Mouse (Mus musculus) embryonic fibroblast, embryonic 13.5 days (primary cell): ENCODE data around the gene Epb41l2. TPM values are rescaled to one million over a fixed set of nuclear protein-coding genes. Genes with fewer than 3 reads are reported as not detected.
A peak's percentile ranks its signal among the peaks of the same experiment; 100 is the strongest.

Source experiments
- H3K27ac ChIP-seq: 2 replicates; pipeline ENCODE4 v1.5.1; 2012; ENCODE audit warnings: low read length, control low read depth, inconsistent platforms; ENCODE audit not compliant: insufficient read depth
- H3K4me1 ChIP-seq: 2 replicates; pipeline ENCODE4 v1.6.1; 2011; ENCODE audit warnings: low read length; ENCODE audit not compliant: control insufficient read depth, insufficient read depth
- H3K4me3 ChIP-seq: 2 replicates; pipeline ENCODE4 v1.5.1; 2011; ENCODE audit warnings: mild to moderate bottlenecking, control low read depth, low read length; ENCODE audit not compliant: insufficient read depth
- CTCF ChIP-seq: IDR thresholded peaks from 2 replicates; pipeline ENCODE4 v1.5.1; 2011; ENCODE audit warnings: mild to moderate bottlenecking, control low read depth, low read length, moderate library complexity, borderline replicate concordance; ENCODE audit not compliant: insufficient read depth
- POLR2A ChIP-seq: IDR thresholded peaks from 2 replicates; pipeline ENCODE4 v1.6.1; 2011; ENCODE audit warnings: low read depth, mild to moderate bottlenecking, control low read depth, low read length, moderate library complexity
- polyA plus RNA-seq: library from polyadenylated mRNA; stranded (reverse); fragments of >200 nt; gene quantifications from 2 replicates; pipeline ENCODE4 v1.2.4, GENCODE M21; 2011; ENCODE audit warnings: low read depth; ENCODE audit not compliant: missing spikeins, insufficient read length

Gene Epb41l2
- polyA plus RNA-seq, 1 experiment = 134 TPM

GRCm38 (mm10) chr10:25453772-25454171 is 94.2 kb downstream of the Epb41l2 start:
- TF ChIP-seq POLR2A (no peak), CTCF (no peak)
- Histone ChIP-seq H3K4me1 (peaks cover 16% of the 10 kb centered on the region), H3K4me3 (no peak overlapping the region), H3K27ac (no peak overlapping the region)

- TF ChIP-seq CTCF = no peak
- TF ChIP-seq POLR2A = no peak
- Histone ChIP-seq H3K4me3 (no peak overlapping the region), H3K27ac (peak overlapping the region; percentile 49; the same call in 1 of the 2 replicates), H3K4me1 (peaks cover 7% of the 10 kb centered on the region; the same call in 1 of the 2 replicates)
Measured at GRCm38 (mm10) chr10:25457118-25457517, 97.5 kb downstream of the Epb41l2 start.

GRCm38 (mm10) chr10:25457996-25458395 is 98.4 kb downstream of the Epb41l2 start:
- Histone ChIP-seq H3K4me3 (no peak overlapping the region), H3K27ac (peak overlapping the region; percentile 51; the same call in 1 of the 2 replicates), H3K4me1 (peaks cover 7% of the 10 kb centered on the region; the same call in 1 of the 2 replicates)
- no peak for TF ChIP-seq CTCF
- TF ChIP-seq POLR2A = no peak

- no peak overlapping the region for H3K27ac ChIP-seq
- peaks cover 5% of the 10 kb centered on the region; the same call in 1 of the 2 replicates for H3K4me1 ChIP-seq
- H3K4me3 ChIP-seq = no peak overlapping the region
- no peak for TF ChIP-seq POLR2A
- no peak for TF ChIP-seq CTCF
Measured at GRCm38 (mm10) chr10:25461832-25462231, 102.2 kb downstream of the Epb41l2 start.

GRCm38 (mm10) chr10:25462669-25463068 is 103.1 kb downstream of the Epb41l2 start:
- Histone ChIP-seq H3K27ac (no peak overlapping the region), H3K4me3 (no peak overlapping the region), H3K4me1 (no peaks in the 10 kb centered on the region)
- TF ChIP-seq CTCF (no peak), POLR2A (no peak)

- no peak overlapping the region for H3K27ac ChIP-seq
- H3K4me1 ChIP-seq = no peaks in the 10 kb centered on the region
- TF ChIP-seq POLR2A (no peak), CTCF (no peak)
- no peak overlapping the region for H3K4me3 ChIP-seq
Measured at GRCm38 (mm10) chr10:25466493-25466892, 106.9 kb downstream of the Epb41l2 start.

- H3K4me3 ChIP-seq = no peak overlapping the region
- no peaks in the 10 kb centered on the region for H3K4me1 ChIP-seq
- H3K27ac ChIP-seq = no peak overlapping the region
- TF ChIP-seq CTCF (no peak), POLR2A (no peak)
Measured at GRCm38 (mm10) chr10:25471944-25472343, 112.3 kb downstream of the Epb41l2 start.

GRCm38 (mm10) chr10:25479716-25480115 is 120.1 kb downstream of the Epb41l2 start:
- TF ChIP-seq POLR2A (no peak), CTCF (no peak)
- no peaks in the 10 kb centered on the region for H3K4me1 ChIP-seq
- no peak overlapping the region for H3K4me3 ChIP-seq
- no peak overlapping the region for H3K27ac ChIP-seq

- Histone ChIP-seq H3K4me1 (no peaks in the 10 kb centered on the region), H3K27ac (no peak overlapping the region), H3K4me3 (no peak overlapping the region)
- TF ChIP-seq POLR2A = no peak
- TF ChIP-seq CTCF = no peak
Measured at GRCm38 (mm10) chr10:25482791-25483190, 123.2 kb downstream of the Epb41l2 start.

GRCm38 (mm10) chr10:25488456-25488855 is 128.9 kb downstream of the Epb41l2 start:
- TF ChIP-seq POLR2A (no peak), CTCF (peak; percentile 71; the same call in 1 of the 2 replicates)

More at GRCm38 (mm10) chr10:25488456-25488855, 128.9 kb downstream of the Epb41l2 start:
- no peak overlapping the region for H3K4me3 ChIP-seq
- H3K4me1 ChIP-seq = peaks cover 3% of the 10 kb centered on the region; the same call in 1 of the 2 replicates
- no peak overlapping the region for H3K27ac ChIP-seq
